9 mouse cellular contexts compared by ENCODE assay signal in genomic region chr13:9882362-9883282, GRCm38 (mm10).
DNase-seq lines count a peak whose midpoint lies in the region; ATAC-seq and TF ChIP-seq lines count a peak whose summit lies in the region.
"Had no signal": no experiment of that assay in that cellular context is flagged by ENCODE, and none has a peak within 500 bp of the region (broad histone marks: within the 10 kb centered on the region; RNA-seq: fewer than 3 reads in every experiment).

No protein-coding gene starts in this region.

- H3K27ac ChIP-seq in MEL (ENCODE audit: control insufficient read depth, low read depth, low read length), result no peak overlapping the region
- H3K27ac ChIP-seq in forebrain, embryonic 15.5 days (replicated peaks), result no peak overlapping the region
- no peak overlapping the region for H3K27ac ChIP-seq in liver, embryonic 16.5 days (ENCODE audit: low read length)
- no peak overlapping the region for H3K27ac ChIP-seq in neural tube, embryonic 14.5 days (ENCODE audit: low read depth, low read length)
- H3K27ac ChIP-seq: macrophage had no signal

- no peaks in the 10 kb centered on the region for H3K4me1 ChIP-seq in MEL (ENCODE audit: control insufficient read depth in 1 of 2, insufficient read depth in 2 of 2, low read length in 2 of 2)
- H3K4me1 ChIP-seq in forebrain, embryonic 15.5 days, result no peaks in the 10 kb centered on the region
- no peaks in the 10 kb centered on the region for H3K4me1 ChIP-seq in liver, embryonic 16.5 days (ENCODE audit: control insufficient read depth, low read depth, low read length)
- H3K4me1 ChIP-seq in neural tube, embryonic 14.5 days (ENCODE audit: control insufficient read depth, insufficient read depth, low read length), result no peaks in the 10 kb centered on the region

- TF ChIP-seq EP300 in MEL (IDR thresholded peaks at IDR 0.05; ENCODE audit: low read depth in 1 of 2, low read length in 2 of 2), result no peak

- H3K27me3 ChIP-seq in MEL (ENCODE audit: control insufficient read depth in 1 of 2, insufficient read depth in 2 of 2, low read length in 2 of 2), result no peaks in the 10 kb centered on the region
- no peaks in the 10 kb centered on the region for H3K27me3 ChIP-seq in forebrain, embryonic 15.5 days
- no peaks in the 10 kb centered on the region for H3K27me3 ChIP-seq in liver, embryonic 16.5 days (ENCODE audit: control insufficient read depth, insufficient read depth, low read depth, low read length)
- H3K27me3 ChIP-seq in neural tube, embryonic 14.5 days (ENCODE audit: control insufficient read depth, insufficient read depth, low read length), result no peaks in the 10 kb centered on the region

- TF ChIP-seq RAD21 in MEL (IDR thresholded peaks at IDR 0.05; ENCODE audit: low read depth, low read length), result peak; percentile 91

- no peaks in the 10 kb centered on the region for H3K79me2 ChIP-seq in MEL (ENCODE audit: control insufficient read depth, insufficient read depth, low read length, poor library complexity)

- TF ChIP-seq POLR2A in MEL (IDR thresholded peaks at IDR 0.05; ENCODE audit: control insufficient read depth in 1 of 2, insufficient read depth in 1 of 2, low read depth in 1 of 2, low read length in 2 of 2, poor library complexity in 1 of 2), result no peak

- DNase-seq in MEL (ENCODE audit: low read depth, low spot score), result peak; percentile 62
- DNase-seq in heart, postnatal 10 days, result peak; percentile 85
- peak; percentile 76 to 89 for DNase-seq in kidney, postnatal 25 days
- peak; percentile 60 for DNase-seq in thymus, postnatal 14 days

- intact Hi-C loops in heart, postnatal 10 days (cut with DNase I), result loop anchor here (1.0 to 10.0 kb wide), 5 partner anchors 190 to 832 kb away; no protein-coding TSS in a partner anchor

- peak; percentile 84 for ATAC-seq in cerebellum, adult (ENCODE audit: insufficient number of reproducible peaks, low FRiP score, low TSS enrichment)
- peak; percentile 93 for ATAC-seq in forebrain, embryonic 15.5 days (replicated peaks)
- ATAC-seq in liver, embryonic 16.5 days (ENCODE audit: low read depth), result peak; percentile 59; the same call in 1 of the 2 replicates
- peak; percentile 93 for ATAC-seq in neural tube, embryonic 14.5 days (ENCODE audit: low read depth)

- no peak overlapping the region for H3K4me2 ChIP-seq in forebrain, embryonic 15.5 days (replicated peaks)
- H3K4me2 ChIP-seq in liver, embryonic 16.5 days (ENCODE audit: low read depth, low read length), result no peak overlapping the region
- no peak overlapping the region for H3K4me2 ChIP-seq in neural tube, embryonic 14.5 days (ENCODE audit: low read depth, low read length)

- H3K36me3 ChIP-seq in MEL (ENCODE audit: control insufficient read depth in 1 of 2, insufficient read depth in 2 of 2, low read length in 2 of 2), result no peaks in the 10 kb centered on the region
- no peaks in the 10 kb centered on the region for H3K36me3 ChIP-seq in forebrain, embryonic 15.5 days
- H3K36me3 ChIP-seq in liver, embryonic 16.5 days (ENCODE audit: control insufficient read depth, insufficient read depth), result no peaks in the 10 kb centered on the region
- no peaks in the 10 kb centered on the region for H3K36me3 ChIP-seq in neural tube, embryonic 14.5 days (ENCODE audit: control insufficient read depth, insufficient read depth, low read length)

- H3K9me3 ChIP-seq in MEL (replicated peaks; ENCODE audit: insufficient read depth, low read length), result no peaks in the 10 kb centered on the region
- no peaks in the 10 kb centered on the region for H3K9me3 ChIP-seq in forebrain, embryonic 15.5 days
- no peaks in the 10 kb centered on the region for H3K9me3 ChIP-seq in liver, embryonic 16.5 days (replicated peaks; ENCODE audit: control insufficient read depth, low read length)
- no peaks in the 10 kb centered on the region for H3K9me3 ChIP-seq in neural tube, embryonic 14.5 days (ENCODE audit: control insufficient read depth, low read length)

- WGBS in forebrain, embryonic 15.5 days, result 49% methylated on average over 15 of the region's 15 CpGs
- WGBS in liver, embryonic 16.5 days (ENCODE audit: insufficient replicate concordance), result 45% methylated on average over 15 of the region's 15 CpGs
- 50% methylated on average over 15 of the region's 15 CpGs for WGBS in neural tube, embryonic 14.5 days

- H3K9ac ChIP-seq in MEL (ENCODE audit: control insufficient read depth, low read depth, low read length, poor library complexity, severe bottlenecking), result no peak overlapping the region
- no peak overlapping the region for H3K9ac ChIP-seq in forebrain, embryonic 15.5 days (replicated peaks)
- no peak overlapping the region for H3K9ac ChIP-seq in liver, embryonic 16.5 days (ENCODE audit: low read depth, low read length)
- no peak overlapping the region for H3K9ac ChIP-seq in neural tube, embryonic 14.5 days (replicated peaks; ENCODE audit: low read depth, low read length)

- no peak overlapping the region for H3K4me3 ChIP-seq in MEL (ENCODE audit: control insufficient read depth in 1 of 2, insufficient read depth in 1 of 2, low read depth in 2 of 2, low read length in 2 of 2)
- no peak overlapping the region for H3K4me3 ChIP-seq in forebrain, embryonic 15.5 days
- no peak overlapping the region for H3K4me3 ChIP-seq in liver, embryonic 16.5 days (ENCODE audit: low read depth, low read length)
- no peak overlapping the region for H3K4me3 ChIP-seq in neural tube, embryonic 14.5 days (ENCODE audit: low read depth, low read length)

- TF ChIP-seq CTCF in MEL (IDR thresholded peaks at IDR 0.05 in 2 of 3, conservative IDR thresholded peaks at IDR 0.05 in 1 of 3; ENCODE audit: control insufficient read depth in 1 of 3, insufficient read depth in 1 of 3, low read depth in 2 of 3, low read length in 3 of 3, poor library complexity in 1 of 3, severe bottlenecking in 1 of 3), result peak; percentile 23 to 81 (median 35)

TF ChIP-seq in MEL, 35 proteins besides CTCF, POLR2A, EP300 and RAD21:
- no peak for TF ChIP-seq UBTF (IDR thresholded peaks at IDR 0.05; ENCODE audit: borderline replicate concordance, insufficient read depth, low read depth, low read length)
- no peak for TF ChIP-seq ELF1 (IDR thresholded peaks at IDR 0.05; ENCODE audit: low read depth, low read length)
- peak; percentile 26; the same call in 1 of the 2 replicates for TF ChIP-seq GATA1 (IDR thresholded peaks at IDR 0.05; ENCODE audit: low read depth, low read length)
- TF ChIP-seq JUND (IDR thresholded peaks at IDR 0.05; ENCODE audit: low read depth, low read length), result no peak
- no peak for TF ChIP-seq MAX (IDR thresholded peaks at IDR 0.05; ENCODE audit: low read length)
- no peak for TF ChIP-seq RCOR1 (IDR thresholded peaks at IDR 0.05; ENCODE audit: low read depth, low read length)
- TF ChIP-seq KAT2A (conservative IDR thresholded peaks at IDR 0.05; ENCODE audit: low read depth, low read length), result no peak
- TF ChIP-seq SMC3 (IDR thresholded peaks at IDR 0.05; ENCODE audit: low read depth, low read length), result peak; percentile 86
- no peak for TF ChIP-seq ZNF384 (IDR thresholded peaks at IDR 0.05; ENCODE audit: low read depth, low read length)
- TF ChIP-seq USF1 (IDR thresholded peaks at IDR 0.05; ENCODE audit: low read depth, low read length), result no peak
- no peak for TF ChIP-seq POLR2AphosphoS5 (IDR thresholded peaks at IDR 0.05; ENCODE audit: borderline replicate concordance, low read depth, low read length)
- peak; percentile 77 for TF ChIP-seq ZC3H11A (IDR thresholded peaks at IDR 0.05; ENCODE audit: low read depth, low read length)
- TF ChIP-seq CHD2 (IDR thresholded peaks at IDR 0.05; ENCODE audit: low read length), result no peak
TF ChIP-seq in MEL: peak in this region for 3.
